Mouse (Mus musculus) embryonic facial prominence, embryonic 12.5 days (tissue): Measurements from ENCODE around the gene Ccdc84. TPM values are rescaled to one million over a fixed set of nuclear protein-coding genes. Genes with fewer than 3 reads are reported as not detected.

Experiments
- ATAC-seq: fragments of 200-750 bp; cut with Nextera tagmentation; 2 replicates; pipeline ENCODE4 v1.8.0; 2017; ENCODE audit not compliant: insufficient number of reproducible peaks, insufficient read depth, low FRiP score, low TSS enrichment
- H3K27ac ChIP-seq: fragments of 300-500 bp; sonication (generic); 2 replicates; pipeline ENCODE4 v1.5.1; 2016; ENCODE audit warnings: mild to moderate bottlenecking
- H3K27me3 ChIP-seq: fragments of 300-500 bp; sonication (generic); 2 replicates; pipeline ENCODE4 v1.6.1; 2016; ENCODE audit warnings: mild to moderate bottlenecking, moderate library complexity
- H3K36me3 ChIP-seq: fragments of 300-500 bp; sonication (generic); 2 replicates; pipeline ENCODE4 v1.6.1; 2016; ENCODE audit warnings: mild to moderate bottlenecking
- H3K4me1 ChIP-seq: fragments of 300-500 bp; sonication (generic); 2 replicates; pipeline ENCODE4 v1.6.1; 2016
- H3K4me2 ChIP-seq: fragments of 300-500 bp; sonication (generic); replicated peaks from 2 replicates; pipeline ENCODE4 v1.6.1; 2016; ENCODE audit warnings: mild to moderate bottlenecking, moderate library complexity
- H3K4me3 ChIP-seq: fragments of 300-500 bp; sonication (generic); 2 replicates; pipeline ENCODE4 v1.5.1; 2016; ENCODE audit warnings: mild to moderate bottlenecking
- H3K9ac ChIP-seq: fragments of 300-500 bp; sonication (generic); 2 replicates; pipeline ENCODE4 v1.6.1; 2016; ENCODE audit warnings: mild to moderate bottlenecking, moderate library complexity
- H3K9me3 ChIP-seq: fragments of 300-500 bp; sonication (generic); 2 replicates; pipeline ENCODE4 v1.6.1; 2016; ENCODE audit warnings: mild to moderate bottlenecking, moderate library complexity
- WGBS: fragments of 180-500 bp; shearing (Covaris S2); methylation state at CpG from one replicate; pipeline ENCODE4 v1.1.7; 2016; 5-methylcytosine and 5-hydroxymethylcytosine counted together
- polyA plus RNA-seq: library from polyadenylated mRNA; unstranded; fragments of >200 nt; fragmentation: Nextera tagmentation; extraction: Ambion mirVana; gene quantifications from 2 replicates; pipeline ENCODE4 v1.2.1, GENCODE M21; 2016

The Ccdc84 gene
- polyA plus RNA-seq, 1 experiment from 2014 or later, result 30.9 TPM

DNA sequence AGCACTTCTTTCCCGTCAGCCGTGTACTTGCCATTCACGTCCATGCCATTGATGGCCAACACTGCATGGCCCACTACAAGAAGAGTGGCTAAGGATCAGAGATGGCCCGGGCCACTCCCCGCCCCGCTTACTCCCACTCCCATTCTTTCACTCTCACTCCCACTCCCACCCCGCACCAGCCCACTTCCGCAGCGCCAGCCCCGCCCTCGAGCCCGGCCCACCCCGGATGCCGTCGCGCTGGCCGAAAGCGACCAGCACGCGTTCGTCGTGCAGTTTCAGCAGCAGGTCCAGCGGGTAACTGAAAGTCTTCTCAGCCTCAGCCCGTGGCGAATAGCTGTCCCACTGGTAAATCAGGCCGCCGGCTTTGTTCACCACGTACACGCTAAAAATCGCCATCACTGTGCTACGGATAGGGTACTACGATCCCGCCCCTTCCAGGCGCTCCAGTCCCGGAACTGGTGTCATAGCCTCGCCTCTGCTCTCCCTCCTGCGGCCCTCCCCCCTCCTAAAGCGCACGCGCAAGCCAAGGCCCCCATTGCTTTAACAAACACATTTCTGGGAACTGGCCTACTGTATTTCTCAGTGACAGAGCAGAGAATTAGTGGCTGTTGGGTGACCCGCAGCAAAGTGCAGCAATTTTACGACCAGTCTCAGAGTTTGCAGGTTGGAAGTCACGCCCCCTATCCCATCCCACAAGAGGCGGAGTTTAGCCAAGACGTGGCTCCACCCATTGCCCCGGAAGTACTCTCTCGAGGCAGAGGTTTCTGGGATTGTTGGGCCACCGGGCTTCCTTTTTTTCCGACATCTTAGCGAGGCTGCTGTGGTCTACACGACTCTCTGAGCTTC lies 11.2 kb downstream of the Ccdc84 start, which contains the start of the genes Rps25 and Trappc4:
TSS of gene Rps25 (plus strand) at position 234 of the 846 bp plus-strand sequence.
TSS of gene Trappc4 (minus strand) at position 695 of the 846 bp plus-strand sequence.
- peaks cover 10% of the 10 kb centered on the region for H3K4me1 ChIP-seq
- WGBS, result under 1% methylated on average over 51 of the region's 51 CpGs
- peak; percentile 90 for ATAC-seq
- H3K4me3 ChIP-seq, result peak within 1 kb of the TSS; percentile 64
- H3K9ac ChIP-seq, result peak within 1 kb of the TSS; percentile 72
- H3K27me3 ChIP-seq, result no peaks in the 10 kb centered on the region
- peak within 1 kb of the TSS; percentile 66 for H3K4me2 ChIP-seq
- H3K9me3 ChIP-seq, result no peaks in the 10 kb centered on the region
- H3K27ac ChIP-seq, result peak within 1 kb of the TSS; percentile 95
- H3K36me3 ChIP-seq, result peaks cover 64% of the 10 kb centered on the region

DNA sequence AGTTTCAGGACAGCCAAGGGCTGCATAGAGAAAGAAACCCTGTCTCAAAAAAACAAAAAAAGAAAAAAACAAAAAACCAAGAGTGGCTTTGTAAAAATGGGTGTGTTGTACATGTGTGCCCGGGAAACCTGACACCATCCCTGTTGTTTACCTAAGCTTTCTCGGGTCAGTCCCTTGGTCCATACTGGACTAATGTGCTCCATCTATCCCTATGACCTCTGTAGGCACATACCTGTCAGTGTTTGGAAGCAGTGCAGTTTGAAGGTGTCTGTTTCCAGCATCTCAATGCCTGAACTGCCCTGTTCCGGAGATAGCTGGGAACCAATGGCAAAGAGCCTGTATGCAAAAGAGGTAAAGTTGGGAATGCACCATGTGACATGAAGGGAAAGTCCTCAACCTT lies 13.4 kb downstream of the Ccdc84 start:
- Histone ChIP-seq H3K4me2 (no peak overlapping the region), H3K4me3 (no peak overlapping the region), H3K27me3 (no peaks in the 10 kb centered on the region), H3K36me3 (peaks cover 64% of the 10 kb centered on the region), H3K9ac (no peak overlapping the region), H3K4me1 (peaks cover 10% of the 10 kb centered on the region), H3K27ac (no peak overlapping the region), H3K9me3 (no peaks in the 10 kb centered on the region)
- ATAC-seq, result no peak
- 79% methylated on average over 3 of the region's 3 CpGs for WGBS

DNA sequence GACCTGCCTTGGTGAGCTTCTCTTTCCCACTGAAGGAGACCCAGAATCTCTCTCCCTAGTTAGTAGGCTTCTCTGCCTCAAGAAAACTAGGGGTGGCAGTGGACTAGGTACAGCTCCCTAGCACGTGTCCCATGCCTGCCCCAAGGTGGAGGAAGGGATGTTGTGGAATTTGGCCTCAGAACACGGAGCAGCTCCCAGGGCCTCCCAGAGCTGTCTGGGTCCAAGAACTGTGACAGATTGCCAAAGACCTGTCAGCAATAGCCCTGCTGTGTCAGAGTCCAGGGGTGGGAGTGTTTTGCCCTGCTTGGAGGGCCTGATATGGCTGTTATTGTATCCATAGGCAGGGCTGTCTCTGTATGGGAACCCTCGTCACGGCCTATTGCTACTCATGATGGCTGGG lies 17.3 kb downstream of the Ccdc84 start:
- H3K9me3 ChIP-seq, result no peaks in the 10 kb centered on the region
- H3K36me3 ChIP-seq, result peaks cover 64% of the 10 kb centered on the region
- H3K9ac ChIP-seq, result no peak overlapping the region
- no peak overlapping the region for H3K27ac ChIP-seq
- H3K4me3 ChIP-seq, result no peak overlapping the region
- H3K4me1 ChIP-seq, result peaks cover 17% of the 10 kb centered on the region
- WGBS, result 89% methylated on average over 4 of the region's 4 CpGs
- no peak for ATAC-seq
- H3K27me3 ChIP-seq, result 0 out of 2 replicates have a peak, but pooled peaks cover 3% of the 10 kb centered on the region
- H3K4me2 ChIP-seq, result no peak overlapping the region

DNA sequence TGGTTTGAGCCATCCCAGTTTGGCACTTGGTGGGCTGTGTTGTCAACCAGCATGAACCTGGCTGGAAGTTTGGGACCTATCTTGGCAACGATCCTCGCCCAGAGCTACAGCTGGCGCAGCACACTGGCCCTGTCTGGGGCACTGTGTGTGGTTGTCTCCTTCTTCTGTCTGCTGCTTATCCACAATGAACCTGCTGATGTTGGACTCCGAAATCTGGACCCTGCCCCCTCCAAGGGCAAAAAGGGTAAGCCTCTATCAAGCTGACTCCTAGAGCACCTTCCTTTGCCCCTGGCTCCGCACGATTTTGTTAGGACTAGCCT lies 18.6 kb downstream of the Ccdc84 start:
- Histone ChIP-seq H3K4me2 (no peak overlapping the region), H3K9ac (no peak overlapping the region; the same call in 1 of the 2 replicates), H3K9me3 (no peaks in the 10 kb centered on the region), H3K27me3 (0 out of 2 replicates have a peak, but pooled peaks cover 3% of the 10 kb centered on the region), H3K4me1 (peaks cover 15% of the 10 kb centered on the region; the same call in 1 of the 2 replicates), H3K27ac (no peak overlapping the region), H3K36me3 (peaks cover 58% of the 10 kb centered on the region), H3K4me3 (no peak overlapping the region)
- WGBS, result 91% methylated on average over 6 of the region's 6 CpGs
- no peak for ATAC-seq

DNA sequence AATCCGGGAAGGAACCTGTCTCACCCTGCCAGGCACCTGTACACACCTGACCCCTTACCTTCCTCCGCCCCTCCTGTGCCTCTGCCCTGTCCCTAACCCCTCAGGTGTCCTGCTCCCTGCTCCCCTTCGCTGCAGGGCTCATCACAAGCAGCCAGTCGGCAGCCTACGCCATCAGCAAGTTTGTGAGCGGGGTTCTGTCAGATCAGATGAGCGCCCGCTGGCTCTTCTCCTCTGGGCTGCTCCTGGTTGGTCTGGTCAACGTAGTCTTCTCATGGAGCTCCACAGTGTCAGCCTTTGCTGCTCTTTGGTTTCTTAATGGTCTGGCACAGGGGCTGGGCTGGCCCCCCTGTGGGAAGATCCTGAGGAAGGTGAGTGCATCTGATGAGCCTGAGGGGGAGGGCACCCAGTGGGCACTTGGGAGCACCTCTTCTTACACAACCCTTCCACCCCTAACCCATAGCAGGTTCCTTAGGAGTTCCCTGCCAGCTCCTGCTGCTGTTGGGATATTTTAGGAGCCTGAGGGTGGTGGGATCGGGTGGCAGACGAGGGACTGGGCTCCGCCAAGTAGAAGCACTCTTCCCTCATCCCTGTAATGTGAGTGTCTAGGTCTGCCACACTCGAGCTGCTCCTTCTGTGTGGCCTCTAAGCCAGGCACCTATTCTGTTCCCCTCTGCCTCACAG lies 19.1 kb downstream of the Ccdc84 start:
- H3K9ac ChIP-seq, result no peak overlapping the region
- peaks cover 15% of the 10 kb centered on the region; the same call in 1 of the 2 replicates for H3K4me1 ChIP-seq
- 74% methylated on average over 13 of the region's 13 CpGs for WGBS
- H3K27ac ChIP-seq, result no peak overlapping the region
- no peak overlapping the region for H3K4me2 ChIP-seq
- no peak for ATAC-seq
- peaks cover 53% of the 10 kb centered on the region for H3K36me3 ChIP-seq
- no peaks in the 10 kb centered on the region for H3K9me3 ChIP-seq
- no peak overlapping the region for H3K4me3 ChIP-seq
- 0 out of 2 replicates have a peak, but pooled peaks cover 3% of the 10 kb centered on the region for H3K27me3 ChIP-seq

DNA sequence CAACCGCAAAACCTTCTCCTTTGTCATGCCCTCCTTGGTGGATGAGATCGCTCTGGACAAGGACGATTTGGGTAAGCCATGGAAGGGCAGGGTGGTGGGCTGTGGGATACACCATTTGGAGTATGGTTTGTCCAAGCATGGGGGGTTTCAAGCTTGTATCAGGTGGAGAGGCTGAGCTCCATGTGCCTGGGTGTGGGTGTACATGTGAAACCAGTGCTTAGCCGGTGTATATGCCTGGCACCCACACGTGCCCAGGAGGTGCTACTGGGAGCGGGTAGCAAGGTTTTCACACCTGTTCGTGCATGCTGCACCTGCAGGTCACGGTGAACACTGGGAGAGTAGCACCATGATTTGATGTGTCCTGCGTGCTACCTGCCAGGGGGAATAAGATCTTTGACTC lies 19.8 kb downstream of the Ccdc84 start:
- H3K36me3 ChIP-seq, result peaks cover 46% of the 10 kb centered on the region
- no peaks in the 10 kb centered on the region for H3K9me3 ChIP-seq
- peak overlapping the region; percentile 98 for H3K4me2 ChIP-seq
- H3K4me1 ChIP-seq, result peaks cover 15% of the 10 kb centered on the region; the same call in 1 of the 2 replicates
- no peak overlapping the region for H3K4me3 ChIP-seq
- no peak for ATAC-seq
- no peak overlapping the region for H3K27ac ChIP-seq
- 87% methylated on average over 9 of the region's 9 CpGs for WGBS
- no peak overlapping the region for H3K9ac ChIP-seq
- H3K27me3 ChIP-seq, result 0 out of 2 replicates have a peak, but pooled peaks cover 3% of the 10 kb centered on the region

DNA sequence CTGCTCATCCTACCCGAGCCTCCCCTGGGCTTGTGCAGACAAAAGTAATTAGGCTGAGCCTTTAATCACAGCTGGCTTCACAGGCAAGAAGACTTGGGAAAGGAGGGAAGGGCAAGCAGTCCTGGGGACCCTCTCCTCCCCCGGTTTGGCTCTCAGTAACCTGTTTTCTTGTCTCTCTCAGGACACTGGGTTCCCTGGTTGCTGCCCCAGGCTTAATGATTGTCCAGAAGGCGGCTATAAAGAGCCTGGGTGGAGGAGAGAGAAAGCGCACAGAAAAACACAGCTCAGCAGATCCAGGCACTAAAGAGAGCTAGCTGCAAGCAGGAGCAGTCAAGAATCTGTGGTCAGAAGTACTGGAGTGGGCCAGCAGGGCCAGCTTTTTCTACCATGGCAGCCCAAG lies 20.3 kb downstream of the Ccdc84 start:
- 24% methylated on average over 4 of the region's 4 CpGs for WGBS
- Histone ChIP-seq H3K9me3 (no peaks in the 10 kb centered on the region), H3K4me2 (peak overlapping the region; percentile 98), H3K27me3 (0 out of 2 replicates have a peak, but pooled peaks cover 3% of the 10 kb centered on the region), H3K4me3 (0 out of 2 replicates have a peak overlapping the region, but pooled peaks have one; percentile 68), H3K4me1 (peaks cover 15% of the 10 kb centered on the region; the same call in 1 of the 2 replicates), H3K27ac (no peak overlapping the region), H3K36me3 (peaks cover 42% of the 10 kb centered on the region), H3K9ac (no peak overlapping the region)
- no peak for ATAC-seq

DNA sequence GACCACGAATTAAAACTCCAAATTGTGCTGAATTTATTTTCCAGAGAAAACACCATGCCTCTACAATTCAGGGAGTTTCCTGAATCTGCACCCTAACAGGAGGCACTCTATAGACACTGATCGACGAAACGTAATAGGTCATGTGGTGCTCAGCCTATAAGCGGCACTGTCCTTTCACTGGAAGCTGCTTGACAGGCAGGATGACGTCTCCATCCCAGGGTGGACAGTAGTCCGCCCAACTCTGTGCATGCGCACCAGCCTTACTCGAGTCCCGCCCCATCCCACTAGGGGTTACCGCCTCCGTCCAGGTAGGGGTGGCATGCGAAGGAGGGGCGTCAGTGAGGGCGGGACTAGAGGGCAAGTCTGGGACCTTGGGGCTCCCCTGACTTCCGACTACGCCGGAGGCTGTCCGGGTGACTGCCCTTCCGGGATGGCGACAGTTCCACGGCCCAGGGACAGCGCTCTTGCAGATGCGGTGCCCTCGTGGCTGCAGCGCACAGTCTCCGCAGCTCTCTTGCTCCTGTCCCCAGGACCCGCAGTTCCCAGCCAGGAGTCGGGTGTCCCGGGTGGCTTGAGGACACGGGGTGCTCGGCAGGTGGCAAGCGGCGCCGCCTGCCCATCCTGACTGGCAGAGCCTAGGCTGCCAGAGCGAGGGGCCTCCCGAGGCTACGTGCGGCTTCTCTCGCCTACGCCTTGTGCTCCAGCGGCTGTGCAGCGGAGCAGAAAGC lies 21.5 kb downstream of the Ccdc84 start, which contains the start of gene Slc37a4:
TSS of gene Slc37a4 (plus strand) at position 169 of the 728 bp plus-strand sequence.
- Histone ChIP-seq H3K9ac (peak within 1 kb of the TSS; percentile 81), H3K27ac (peak within 1 kb of the TSS; percentile 74), H3K36me3 (peaks cover 38% of the 10 kb centered on the region), H3K9me3 (no peaks in the 10 kb centered on the region), H3K4me3 (peak within 1 kb of the TSS; percentile 68), H3K27me3 (0 out of 2 replicates have a peak, but pooled peaks cover 3% of the 10 kb centered on the region), H3K4me1 (peaks cover 15% of the 10 kb centered on the region; the same call in 1 of the 2 replicates), H3K4me2 (peak within 1 kb of the TSS; percentile 98)
- ATAC-seq, result peak; percentile 98
- under 1% methylated on average over 43 of the region's 43 CpGs for WGBS

DNA sequence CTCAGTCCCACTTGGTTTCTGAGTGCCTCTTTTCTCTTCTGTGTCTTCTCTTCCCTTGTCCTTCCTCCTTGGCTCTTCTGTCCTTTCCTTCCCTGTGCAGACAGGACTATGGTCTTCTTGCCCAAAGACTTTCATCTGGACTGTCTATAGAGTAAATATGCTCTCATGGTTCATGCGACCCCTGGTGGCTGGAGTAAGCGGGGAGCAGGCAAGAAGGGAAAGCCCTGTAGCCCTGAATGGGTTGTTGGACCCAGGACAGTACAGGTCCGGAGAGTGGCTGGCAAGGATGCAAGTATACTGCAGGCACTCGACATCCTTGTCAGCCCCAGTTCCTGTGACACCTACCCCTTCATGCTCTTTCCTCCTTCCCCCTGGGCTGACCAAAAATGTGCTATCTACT lies 26.9 kb downstream of the Ccdc84 start:
- WGBS, result 43% methylated on average over 4 of the region's 4 CpGs
- H3K27me3 ChIP-seq, result no peaks in the 10 kb centered on the region
- H3K4me1 ChIP-seq, result no peaks in the 10 kb centered on the region
- H3K36me3 ChIP-seq, result peaks cover 52% of the 10 kb centered on the region
- H3K27ac ChIP-seq, result no peak overlapping the region
- no peak for ATAC-seq
- no peak overlapping the region for H3K4me3 ChIP-seq
- no peak overlapping the region for H3K9ac ChIP-seq
- no peak overlapping the region for H3K4me2 ChIP-seq
- no peaks in the 10 kb centered on the region for H3K9me3 ChIP-seq

DNA sequence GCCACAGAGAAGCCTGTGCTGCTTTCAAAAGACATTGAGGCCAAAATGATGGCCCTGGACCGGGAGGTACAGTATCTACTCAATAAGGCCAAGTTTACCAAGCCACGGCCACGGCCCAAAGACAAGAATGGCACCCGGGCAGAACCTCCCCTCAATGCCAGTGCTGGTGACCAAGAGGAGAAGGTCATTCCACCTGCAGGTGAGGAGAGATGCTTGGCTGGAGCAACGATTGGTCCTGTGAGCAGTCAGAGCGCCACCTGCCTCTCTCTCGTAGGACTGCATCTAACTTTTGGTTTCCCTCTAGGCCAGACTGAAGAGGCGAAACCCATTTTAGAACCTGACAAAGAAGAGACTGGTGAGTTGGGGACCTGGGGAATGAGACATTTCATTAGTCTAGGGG lies 29.1 kb downstream of the Ccdc84 start:
- Histone ChIP-seq H3K36me3 (peaks cover 74% of the 10 kb centered on the region), H3K4me3 (no peak overlapping the region), H3K4me2 (no peak overlapping the region), H3K9me3 (no peaks in the 10 kb centered on the region), H3K27me3 (no peaks in the 10 kb centered on the region), H3K4me1 (no peaks in the 10 kb centered on the region), H3K9ac (no peak overlapping the region), H3K27ac (no peak overlapping the region)
- WGBS, result 61% methylated on average over 8 of the region's 8 CpGs
- ATAC-seq, result no peak

DNA sequence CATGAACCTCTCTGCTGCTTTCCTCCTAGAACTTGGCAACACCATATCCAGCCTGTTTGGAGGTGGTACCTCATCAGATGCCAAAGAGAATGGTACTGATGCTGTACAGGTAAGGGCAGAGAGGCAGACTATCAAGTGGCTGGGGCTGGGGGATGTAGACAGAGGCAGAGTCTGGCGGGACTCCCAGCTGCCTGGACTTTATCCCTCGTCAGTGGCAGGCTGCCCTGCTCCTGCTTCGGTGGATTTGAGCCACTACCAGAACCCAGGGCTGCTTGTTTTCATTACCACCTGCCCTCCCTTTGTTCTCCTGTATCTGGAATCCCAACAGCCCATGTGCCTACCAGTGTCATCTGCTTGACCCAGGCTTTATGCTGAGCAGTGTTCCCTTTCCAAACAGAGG lies 31.1 kb downstream of the Ccdc84 start:
- Histone ChIP-seq H3K4me2 (no peak overlapping the region), H3K36me3 (peaks cover 88% of the 10 kb centered on the region), H3K9me3 (no peaks in the 10 kb centered on the region), H3K4me3 (no peak overlapping the region), H3K27me3 (no peaks in the 10 kb centered on the region), H3K9ac (no peak overlapping the region), H3K27ac (no peak overlapping the region), H3K4me1 (no peaks in the 10 kb centered on the region)
- ATAC-seq, result no peak
- 73% methylated on average over 3 of the region's 3 CpGs for WGBS
